Mouse (Mus musculus): Measurements from ENCODE around the gene Adamtsl2.
A peak's percentile ranks its signal among the peaks of the same experiment; 100 is the strongest.

Gene Adamtsl2

GRCm38 (mm10) chr2:27075485-27075884, 3.7 kb upstream of the Adamtsl2 start:
- DNase-seq (ENCODE audit: low spot score): peak; percentile 40

- no peak for DNase-seq (ENCODE audit: low spot score)
Measured at GRCm38 (mm10) chr2:27077655-27078244, 1.4 kb upstream of the Adamtsl2 start.

DNA sequence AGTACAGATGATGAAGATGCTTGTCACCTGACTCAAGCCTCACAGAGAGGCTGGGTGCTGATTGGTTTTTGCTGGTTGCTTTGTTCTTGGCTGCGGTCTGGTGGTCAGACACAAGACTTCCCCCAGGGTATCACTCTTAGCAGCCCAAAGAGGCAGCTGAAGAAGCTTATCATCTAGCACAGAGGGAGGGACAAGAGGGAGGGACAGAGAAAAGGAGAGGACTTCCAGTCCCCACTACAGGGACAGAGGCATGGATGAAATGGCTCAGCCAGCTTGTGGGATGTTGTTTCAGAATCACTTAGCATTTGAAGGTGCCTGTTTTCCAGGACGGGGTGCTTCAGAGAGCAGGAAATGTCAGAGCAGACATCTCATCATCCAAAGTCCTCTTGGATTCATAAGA, 867 bp upstream of the Adamtsl2 start:
- DNase-seq (ENCODE audit: low spot score): no peak

- DNase-seq (ENCODE audit: low spot score): no peak
Measured at GRCm38 (mm10) chr2:27079649-27080048, 470 bp downstream of the Adamtsl2 start.

GRCm38 (mm10) chr2:27083761-27084475, 4.7 kb downstream of the Adamtsl2 start:
- DNase-seq (ENCODE audit: low spot score): no peak

DNA sequence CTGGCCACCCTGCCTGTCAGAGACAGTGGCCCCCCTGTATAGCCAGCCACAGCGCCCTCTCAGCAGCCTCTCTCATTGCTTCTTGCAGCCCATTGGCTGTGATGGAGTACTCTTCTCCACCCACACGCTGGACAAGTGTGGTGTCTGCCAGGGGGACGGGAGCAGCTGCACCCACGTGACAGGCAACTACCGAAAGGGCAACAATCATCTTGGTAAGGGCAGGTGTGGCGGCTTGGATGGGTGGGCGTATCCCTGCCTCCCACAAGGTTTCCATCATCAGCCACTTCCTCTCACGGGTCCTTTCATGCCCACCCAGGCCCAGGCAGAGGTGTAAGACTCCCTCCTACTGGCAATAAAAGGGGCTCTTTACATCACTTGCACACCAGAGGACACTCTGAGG, 5.8 kb downstream of the Adamtsl2 start:
- DNase-seq (ENCODE audit: low spot score): no peak

GRCm38 (mm10) chr2:27085801-27086200, 6.6 kb downstream of the Adamtsl2 start:
- DNase-seq (ENCODE audit: low spot score): no peak

DNA sequence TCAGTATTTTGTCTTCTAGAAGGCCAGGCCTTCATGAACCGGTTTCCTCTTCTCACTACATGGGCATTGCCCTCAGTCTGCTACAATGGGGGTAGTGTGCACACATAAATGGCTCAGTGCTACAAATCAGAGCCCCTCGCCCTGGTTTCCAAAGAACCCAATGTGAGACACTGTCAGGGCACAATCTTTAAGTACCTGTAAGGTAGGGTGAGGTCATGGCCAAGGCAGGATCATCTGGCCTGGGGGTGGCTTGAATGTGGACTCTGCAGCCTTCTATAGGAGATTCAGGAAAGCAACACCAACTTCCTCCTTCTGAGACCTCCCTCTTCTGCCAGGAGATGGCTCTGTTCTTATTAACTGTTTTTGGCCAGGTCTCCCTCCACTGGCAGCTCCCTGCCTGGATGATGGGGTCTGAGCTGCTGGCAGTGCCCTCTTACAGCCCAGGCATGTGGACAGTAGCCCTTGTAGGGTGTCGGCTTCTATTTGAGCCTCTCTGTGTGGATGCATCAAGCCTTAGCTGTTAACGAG, 7.4 kb downstream of the Adamtsl2 start:
- DNase-seq (ENCODE audit: low spot score): no peak

DNA sequence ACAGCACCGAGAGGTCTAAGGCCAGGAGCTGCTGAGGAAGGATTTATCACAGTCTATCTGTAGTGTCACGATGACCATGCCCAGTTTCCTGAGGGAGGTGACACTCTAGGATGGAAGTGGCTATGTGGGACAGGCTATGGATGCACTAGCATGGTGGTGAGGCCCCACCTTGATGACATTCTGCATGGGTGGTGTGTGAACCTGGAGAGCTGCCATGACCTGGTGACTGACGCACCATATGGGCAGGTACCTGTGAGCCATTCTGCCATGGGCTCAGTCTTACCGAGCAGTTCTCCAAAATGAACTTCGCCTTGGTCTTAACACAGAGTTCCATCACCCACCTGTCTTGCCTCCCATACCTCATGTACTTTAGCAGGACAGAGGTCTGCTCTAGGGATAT, 8.4 kb downstream of the Adamtsl2 start:
- no peak for DNase-seq (ENCODE audit: low spot score)

DNA sequence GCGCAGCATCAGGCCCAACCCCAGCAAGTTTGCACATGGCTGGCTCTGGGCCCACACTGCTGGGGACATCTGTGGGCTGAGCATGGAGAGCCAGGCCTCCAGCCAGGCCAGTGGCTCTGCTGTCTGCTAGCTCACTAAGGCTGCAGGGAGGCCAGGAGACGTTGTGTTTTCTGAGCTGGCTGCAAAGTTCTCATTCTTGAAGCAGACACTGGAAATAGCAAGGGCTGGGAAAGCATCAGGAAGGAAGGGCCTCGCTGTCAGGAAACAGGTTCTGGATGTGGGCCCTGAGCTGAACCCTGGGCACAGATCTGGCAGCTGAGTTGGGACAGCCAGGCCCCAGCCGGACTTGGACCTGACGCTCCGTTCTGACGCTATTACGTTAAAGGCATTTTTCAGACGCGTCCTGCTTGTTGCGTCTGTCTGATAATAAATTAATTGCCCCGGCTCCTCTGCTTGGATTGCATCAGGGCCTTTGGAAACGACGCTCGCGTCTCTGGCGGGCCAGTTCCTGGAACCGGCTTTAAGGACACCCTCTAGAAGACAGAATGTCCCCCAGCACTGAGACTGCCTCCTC, 9.0 kb downstream of the Adamtsl2 start:
- no peak for DNase-seq (ENCODE audit: low spot score)

- no peak for DNase-seq (ENCODE audit: low spot score)
Measured at GRCm38 (mm10) chr2:27088700-27089099, 9.5 kb downstream of the Adamtsl2 start.

DNA sequence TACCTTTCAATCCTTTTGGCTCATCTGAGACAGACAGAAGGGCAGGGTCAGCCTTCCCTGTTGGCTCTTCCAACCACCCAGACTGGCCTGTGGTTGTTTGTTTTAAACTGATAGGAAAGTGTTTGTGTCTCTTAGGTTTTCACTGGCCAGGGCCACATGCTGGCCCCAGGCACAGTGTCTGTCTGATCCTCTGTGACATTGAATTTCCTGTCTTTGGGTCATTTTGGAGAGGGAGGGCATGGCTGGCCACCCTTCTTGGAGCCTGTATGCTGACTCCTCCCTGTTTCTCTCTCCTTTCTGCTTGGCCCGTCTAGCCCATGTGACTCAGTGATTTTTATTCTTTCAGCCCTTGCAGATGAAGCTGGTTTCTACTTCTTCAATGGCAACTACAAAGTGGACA, 10.1 kb downstream of the Adamtsl2 start:
- DNase-seq (ENCODE audit: low spot score): no peak

- no peak for DNase-seq (ENCODE audit: low spot score)
Measured at GRCm38 (mm10) chr2:27095178-27095577, 16.0 kb downstream of the Adamtsl2 start.

- no peak for DNase-seq (ENCODE audit: low spot score)
Measured at GRCm38 (mm10) chr2:27096341-27096981, 17.3 kb downstream of the Adamtsl2 start.

DNA sequence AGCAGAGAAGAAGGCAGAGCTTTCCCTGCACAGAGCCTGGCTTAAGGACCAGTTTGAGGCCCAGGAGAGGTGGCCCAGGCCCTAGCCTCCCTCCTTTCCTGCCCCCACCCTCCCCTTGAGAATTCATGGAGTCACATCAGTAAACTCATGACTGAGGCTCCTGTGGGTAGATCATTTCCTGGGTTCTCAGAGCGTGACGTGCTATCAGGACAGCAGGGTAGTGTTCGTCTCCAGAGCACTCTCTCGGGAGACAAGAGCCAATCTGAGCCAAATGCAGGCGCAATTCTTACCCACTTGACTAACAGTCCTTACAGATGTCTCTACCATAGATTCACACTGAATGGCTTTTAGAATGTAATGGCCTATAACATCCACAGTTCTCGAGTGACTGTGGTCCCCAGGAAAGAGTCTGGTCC, 18.1 kb downstream of the Adamtsl2 start:
- DNase-seq (ENCODE audit: low spot score): no peak

- DNase-seq (ENCODE audit: low spot score): peak; percentile 30
Measured at GRCm38 (mm10) chr2:27097776-27098175, 18.6 kb downstream of the Adamtsl2 start.

DNA sequence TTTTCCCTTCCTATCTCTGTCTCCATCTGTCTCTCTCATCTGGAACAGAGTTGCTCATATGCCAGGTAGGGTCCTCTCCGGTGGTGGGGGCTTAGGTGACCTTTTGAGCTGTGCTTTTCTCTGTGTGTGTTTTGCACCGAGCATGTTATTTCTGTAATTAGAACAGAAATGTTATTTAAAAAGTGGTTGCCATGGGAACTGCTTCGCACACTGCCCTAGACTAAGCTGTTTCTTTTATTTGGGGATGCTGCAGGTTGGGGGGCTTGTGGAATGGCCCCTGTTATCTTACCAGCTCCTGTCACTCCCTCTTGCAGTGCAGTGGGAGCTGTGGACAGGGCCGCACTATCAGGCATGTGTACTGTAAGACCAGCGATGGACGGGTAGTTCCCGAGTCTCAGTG, 24.4 kb downstream of the Adamtsl2 start:
- DNase-seq (ENCODE audit: low spot score): no peak

GRCm38 (mm10) chr2:27106816-27107215, 27.6 kb downstream of the Adamtsl2 start:
- DNase-seq (ENCODE audit: low spot score): no peak

GRCm38 (mm10) chr2:27108144-27108543, 29.0 kb downstream of the Adamtsl2 start:
- DNase-seq (ENCODE audit: low spot score): no peak

GRCm38 (mm10) chr2:27109052-27109451, 29.9 kb downstream of the Adamtsl2 start:
- DNase-seq (ENCODE audit: low spot score): no peak

GRCm38 (mm10) chr2:27112585-27112984, 33.4 kb downstream of the Adamtsl2 start:
- DNase-seq (ENCODE audit: low spot score): no peak

- DNase-seq (ENCODE audit: low spot score): no peak
Measured at GRCm38 (mm10) chr2:27114169-27114568, 35.0 kb downstream of the Adamtsl2 start.

DNA sequence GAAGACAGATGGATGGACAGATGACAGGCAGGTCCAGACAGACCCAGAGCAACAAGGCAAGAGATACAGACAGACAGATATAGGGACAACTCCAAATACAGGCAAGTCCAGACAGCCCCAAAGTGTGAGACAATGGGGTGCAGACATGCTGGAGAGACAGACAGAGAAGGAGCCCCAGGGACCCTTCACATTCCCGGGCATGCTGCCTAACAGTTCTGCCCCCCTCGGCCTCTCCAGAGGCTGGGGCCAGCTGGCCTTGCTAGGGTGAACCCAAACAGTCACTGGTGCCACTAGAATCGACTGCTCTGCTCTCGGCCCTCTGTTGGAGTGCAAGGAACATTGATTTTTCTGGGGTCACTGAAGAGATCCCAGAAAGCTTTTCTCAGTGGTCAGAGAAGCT, 39.3 kb downstream of the Adamtsl2 start:
- DNase-seq (ENCODE audit: low spot score): no peak
